Mouse (Mus musculus) forebrain, embryonic 15.5 days (tissue): ENCODE results near the gene Dctn3. TPM values are rescaled to one million over a fixed set of nuclear protein-coding genes. Genes with fewer than 3 reads are reported as not detected.
"Not testable (repeated sequence)": the region's sequence is repeated elsewhere in the genome, so short reads cannot be mapped to it uniquely, and the experiment has no call there.

Experiments
- ATAC-seq: fragments of 200-750 bp; cut with Nextera tagmentation; replicated peaks from 2 replicates; pipeline ENCODE4 v1.8.0; 2017; ENCODE audit warnings: mild to moderate bottlenecking, moderate TSS enrichment, moderate library complexity
- H3K27ac ChIP-seq: fragments of 300-500 bp; sonication (generic); replicated peaks from 2 replicates; pipeline ENCODE4 v1.5.1; 2015; ENCODE audit warnings: mild to moderate bottlenecking, inconsistent platforms
- H3K27me3 ChIP-seq: fragments of 300-500 bp; sonication (generic); 2 replicates; pipeline ENCODE4 v1.6.1; 2015; ENCODE audit warnings: inconsistent platforms
- H3K36me3 ChIP-seq: fragments of 300-500 bp; sonication (generic); 2 replicates; pipeline ENCODE4 v1.6.1; 2015; ENCODE audit warnings: mild to moderate bottlenecking, inconsistent platforms
- H3K4me1 ChIP-seq: fragments of 300-500 bp; sonication (generic); 2 replicates; pipeline ENCODE4 v1.6.1; 2015; ENCODE audit warnings: inconsistent platforms
- H3K4me2 ChIP-seq: fragments of 300-500 bp; sonication (generic); replicated peaks from 2 replicates; pipeline ENCODE4 v1.6.1; 2015; ENCODE audit warnings: mild to moderate bottlenecking, inconsistent platforms
- H3K4me3 ChIP-seq: fragments of 300-500 bp; sonication (generic); 2 replicates; pipeline ENCODE4 v1.5.1; 2015; ENCODE audit warnings: mild to moderate bottlenecking, inconsistent platforms
- H3K9ac ChIP-seq: fragments of 300-500 bp; sonication (generic); replicated peaks from 2 replicates; pipeline ENCODE4 v1.6.1; 2015; ENCODE audit warnings: mild to moderate bottlenecking, inconsistent platforms
- H3K9me3 ChIP-seq: fragments of 300-500 bp; sonication (generic); 2 replicates; pipeline ENCODE4 v1.6.1; 2016; ENCODE audit warnings: inconsistent platforms
- WGBS: fragments of 180-500 bp; shearing (Covaris S2); methylation state at CpG from one replicate; pipeline ENCODE4 v1.1.7; 2015; ENCODE audit warnings: mixed read lengths; 5-methylcytosine and 5-hydroxymethylcytosine counted together
- polyA plus RNA-seq: library from polyadenylated mRNA; unstranded; fragments of >200 nt; fragmentation: Nextera tagmentation; extraction: Ambion mirVana; gene quantifications from 2 replicates; pipeline ENCODE4 v1.2.1, GENCODE M21; 2015

The Dctn3 gene
- polyA plus RNA-seq, 1 experiment from 2014 or later = 304 TPM

GRCm38 (mm10) chr4:41693511-41693910 is 29.5 kb downstream of the Dctn3 start:
- not testable (repeated sequence) for H3K36me3 ChIP-seq, ATAC-seq, H3K9ac ChIP-seq, H3K9me3 ChIP-seq, H3K27ac ChIP-seq, H3K27me3 ChIP-seq, H3K4me1 ChIP-seq
- Histone ChIP-seq H3K4me3 (peak overlapping the region; percentile 6; the same call in 1 of the 2 replicates), H3K4me2 (peak overlapping the region; percentile 25; the same call in 1 of the 2 replicates)
- 5% methylated on average over 4 of the region's 4 CpGs for WGBS

- not testable (repeated sequence) for ATAC-seq, H3K9me3 ChIP-seq, H3K36me3 ChIP-seq, H3K9ac ChIP-seq, H3K27ac ChIP-seq, H3K4me3 ChIP-seq, H3K27me3 ChIP-seq, H3K4me2 ChIP-seq
- peaks cover 14% of the 10 kb centered on the region for H3K4me1 ChIP-seq
- no CpG with 5 or more reads among the region's 4 CpGs for WGBS
Measured at GRCm38 (mm10) chr4:41690014-41690413, 33.0 kb downstream of the Dctn3 start.

DNA sequence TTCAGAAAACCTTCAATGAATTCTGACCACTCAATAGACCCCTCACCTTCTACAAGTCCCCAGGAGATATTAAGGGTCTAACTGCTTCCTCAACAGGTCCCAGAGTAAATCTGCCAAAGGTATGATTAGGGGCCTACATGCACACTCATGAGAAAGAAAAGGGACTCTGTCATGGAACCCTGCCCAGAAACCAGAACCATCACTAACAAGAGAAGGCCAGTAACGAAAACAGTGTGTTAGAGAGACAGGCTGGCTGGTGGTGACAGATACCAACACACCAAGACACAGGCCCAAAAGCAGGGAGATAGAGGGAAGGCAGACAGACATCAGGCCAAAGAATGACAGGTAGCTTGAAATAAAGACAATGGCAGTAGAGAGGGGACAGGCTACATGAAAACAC is 34.4 kb downstream of the Dctn3 start:
- peaks cover 21% of the 10 kb centered on the region for H3K4me1 ChIP-seq
- H3K9ac ChIP-seq = 0 out of 2 replicates have a peak overlapping the region, but pooled peaks have one; percentile 15
- not testable (repeated sequence) for ATAC-seq, H3K4me2 ChIP-seq, H3K4me3 ChIP-seq, H3K36me3 ChIP-seq, H3K27me3 ChIP-seq, H3K9me3 ChIP-seq
- H3K27ac ChIP-seq = peak overlapping the region; percentile 54; the same call in 1 of the 2 replicates
- 25% methylated on average over 1 of the region's 1 CpGs for WGBS

- 0 out of 2 replicates have a peak, but pooled peaks have one; percentile 10 for ATAC-seq
- H3K27me3 ChIP-seq, H3K9ac ChIP-seq, H3K9me3 ChIP-seq, H3K36me3 ChIP-seq, H3K4me2 ChIP-seq, H3K4me3 ChIP-seq: not testable (repeated sequence)
- Histone ChIP-seq H3K27ac (peak overlapping the region; percentile 54), H3K4me1 (peaks cover 36% of the 10 kb centered on the region)
- WGBS = 9% methylated on average over 10 of the region's 10 CpGs
Measured at GRCm38 (mm10) chr4:41685882-41686492, 37.0 kb downstream of the Dctn3 start.

DNA sequence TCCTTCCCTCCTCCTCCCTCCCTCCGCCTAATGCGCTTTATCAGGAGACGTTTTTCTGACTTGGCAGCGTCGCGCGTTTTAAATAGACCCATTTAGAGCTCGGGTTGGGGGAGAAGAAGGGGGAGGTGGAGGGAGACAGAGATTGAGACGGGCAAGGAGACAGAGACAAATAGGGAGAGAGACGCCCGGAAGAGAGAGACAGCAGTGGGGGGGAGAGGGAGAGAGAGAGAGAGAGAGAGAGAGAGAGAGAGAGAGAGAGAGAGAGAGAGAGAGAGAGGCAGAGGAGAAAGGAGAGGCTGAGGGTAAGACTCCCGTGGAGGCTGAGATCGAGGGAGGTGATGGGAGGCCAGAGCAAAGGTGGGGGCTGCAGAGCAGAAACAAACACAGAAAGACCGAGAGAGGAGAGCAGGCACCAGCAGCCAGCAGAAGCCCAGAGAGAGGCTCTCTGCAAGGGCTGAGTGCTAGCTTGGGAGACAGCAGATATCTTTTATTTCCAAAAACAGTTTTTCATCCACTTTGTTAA is 38.0 kb downstream of the Dctn3 start:
- peak overlapping the region; percentile 35 for H3K4me2 ChIP-seq
- H3K4me1 ChIP-seq = peaks cover 45% of the 10 kb centered on the region
- not testable (repeated sequence) for H3K9me3 ChIP-seq, H3K9ac ChIP-seq, H3K36me3 ChIP-seq, H3K4me3 ChIP-seq, H3K27me3 ChIP-seq, ATAC-seq
- WGBS = 0% methylated on average over 14 of the region's 14 CpGs
- peak overlapping the region; percentile 82 for H3K27ac ChIP-seq

- H3K4me3 ChIP-seq = peak overlapping the region; percentile 15; the same call in 1 of the 2 replicates
- not testable (repeated sequence) for H3K9ac ChIP-seq, H3K27me3 ChIP-seq, H3K9me3 ChIP-seq, H3K36me3 ChIP-seq
- H3K4me2 ChIP-seq = peak overlapping the region; percentile 35
- H3K27ac ChIP-seq = peak overlapping the region; percentile 82
- peak; percentile 36 for ATAC-seq
- peaks cover 52% of the 10 kb centered on the region for H3K4me1 ChIP-seq
- WGBS = 3% methylated on average over 26 of the region's 27 CpGs
Measured at GRCm38 (mm10) chr4:41684131-41684930, 38.6 kb downstream of the Dctn3 start.

DNA sequence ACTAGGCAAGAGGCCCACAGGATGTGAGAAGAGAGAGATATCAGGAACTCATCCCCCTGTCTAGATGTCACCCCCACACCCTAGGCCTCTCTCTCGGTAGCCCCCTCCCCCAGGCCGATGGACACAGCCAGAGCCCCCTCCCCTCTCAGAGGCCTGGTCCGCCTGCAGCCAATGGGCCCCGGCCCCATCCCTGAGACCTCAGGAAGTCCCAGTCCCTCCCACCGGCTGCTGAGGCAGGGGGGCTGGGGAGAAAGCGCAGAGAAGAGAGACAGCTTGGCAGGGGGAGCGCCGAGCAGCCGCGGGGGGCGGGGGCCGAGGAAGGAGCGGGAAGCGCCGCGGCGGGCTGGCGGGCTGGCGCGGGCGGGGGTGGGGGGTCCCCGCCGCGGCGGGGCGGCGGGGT is 39.7 kb downstream of the Dctn3 start:
- H3K36me3 ChIP-seq, H3K9me3 ChIP-seq, H3K9ac ChIP-seq, H3K27me3 ChIP-seq: not testable (repeated sequence)
- Histone ChIP-seq H3K4me1 (peaks cover 57% of the 10 kb centered on the region), H3K4me2 (0 out of 2 replicates have a peak overlapping the region, but pooled peaks have one; percentile 31), H3K4me3 (peak overlapping the region; percentile 25; the same call in 1 of the 2 replicates), H3K27ac (peak overlapping the region; percentile 75; the same call in 1 of the 2 replicates)
- ATAC-seq = peak; percentile 26
- 6% methylated on average over 2 of the region's 27 CpGs for WGBS

GRCm38 (mm10) chr4:41682789-41683188 is 40.2 kb downstream of the Dctn3 start:
- Histone ChIP-seq H3K4me3 (no peak overlapping the region), H3K4me1 (peaks cover 62% of the 10 kb centered on the region), H3K36me3 (no peaks in the 10 kb centered on the region), H3K9me3 (no peaks in the 10 kb centered on the region), H3K27ac (peak overlapping the region; percentile 75), H3K4me2 (peak overlapping the region; percentile 5; the same call in 1 of the 2 replicates), H3K9ac (peak overlapping the region; percentile 24; the same call in 1 of the 2 replicates), H3K27me3 (no peaks in the 10 kb centered on the region)
- ATAC-seq = no peak
- 29% methylated on average over 6 of the region's 6 CpGs for WGBS

GRCm38 (mm10) chr4:41681947-41682346 is 41.0 kb downstream of the Dctn3 start:
- Histone ChIP-seq H3K9ac (no peak overlapping the region), H3K4me1 (peaks cover 68% of the 10 kb centered on the region), H3K4me3 (no peak overlapping the region), H3K36me3 (no peaks in the 10 kb centered on the region), H3K9me3 (no peaks in the 10 kb centered on the region), H3K27ac (peak overlapping the region; percentile 75), H3K4me2 (no peak overlapping the region), H3K27me3 (no peaks in the 10 kb centered on the region)
- WGBS = 50% methylated on average over 10 of the region's 10 CpGs
- ATAC-seq = peak; percentile 37

- no peak for ATAC-seq
- Histone ChIP-seq H3K9ac (no peak overlapping the region), H3K27me3 (no peaks in the 10 kb centered on the region), H3K4me1 (peaks cover 73% of the 10 kb centered on the region), H3K27ac (peak overlapping the region; percentile 46), H3K9me3 (no peaks in the 10 kb centered on the region), H3K36me3 (no peaks in the 10 kb centered on the region), H3K4me2 (no peak overlapping the region), H3K4me3 (no peak overlapping the region)
- 31% methylated on average over 4 of the region's 4 CpGs for WGBS
Measured at GRCm38 (mm10) chr4:41681176-41681575, 41.8 kb downstream of the Dctn3 start.

DNA sequence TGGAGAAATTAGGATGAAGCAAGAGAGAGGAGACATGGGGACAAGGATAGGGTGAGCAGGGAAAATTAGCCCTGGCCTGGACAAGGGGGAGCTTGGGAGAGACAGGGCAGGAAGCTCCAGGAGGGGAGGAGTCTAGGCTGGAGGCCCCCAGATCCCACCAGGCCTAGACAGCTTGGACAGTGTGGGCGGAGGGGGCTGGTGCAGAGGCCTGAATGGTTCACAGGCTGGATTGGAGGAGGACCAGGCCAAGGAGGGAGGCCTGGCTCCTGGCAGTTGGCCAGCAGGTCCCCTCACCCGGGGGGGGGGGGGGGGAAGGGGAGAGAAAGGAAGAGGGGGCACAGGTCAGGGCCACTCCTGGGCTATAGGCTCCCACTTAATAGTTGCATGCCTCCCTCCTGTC is 43.7 kb downstream of the Dctn3 start:
- H3K9me3 ChIP-seq = no peaks in the 10 kb centered on the region
- H3K27me3 ChIP-seq = no peaks in the 10 kb centered on the region
- H3K4me3 ChIP-seq = no peak overlapping the region
- ATAC-seq = no peak
- peaks cover 82% of the 10 kb centered on the region for H3K4me1 ChIP-seq
- WGBS = 17% methylated on average over 2 of the region's 2 CpGs
- no peak overlapping the region for H3K9ac ChIP-seq
- H3K36me3 ChIP-seq = no peaks in the 10 kb centered on the region
- H3K27ac ChIP-seq = 0 out of 2 replicates have a peak overlapping the region, but pooled peaks have one; percentile 8
- no peak overlapping the region for H3K4me2 ChIP-seq

DNA sequence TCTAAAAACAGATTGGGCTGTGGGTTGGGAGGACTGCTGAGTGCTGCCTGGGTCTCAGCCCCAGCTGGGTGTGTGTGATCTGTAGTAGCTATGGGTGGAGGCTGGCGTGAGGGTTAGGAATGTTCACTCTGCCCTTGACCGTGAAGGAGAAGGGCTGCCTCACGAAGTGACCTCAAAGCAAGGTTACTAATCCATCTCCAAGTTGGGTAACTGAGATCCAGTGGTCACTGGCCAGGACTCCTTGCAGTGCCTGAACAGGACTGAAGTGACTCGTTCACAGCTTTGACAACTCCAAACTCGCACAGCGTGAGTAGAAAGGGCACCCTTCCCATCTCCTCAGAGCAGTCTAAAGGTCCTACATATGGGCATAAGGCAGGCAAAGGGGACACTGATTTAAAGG is 44.1 kb downstream of the Dctn3 start:
- WGBS = 69% methylated on average over 6 of the region's 6 CpGs
- Histone ChIP-seq H3K4me2 (no peak overlapping the region), H3K9me3 (no peaks in the 10 kb centered on the region), H3K4me1 (peaks cover 79% of the 10 kb centered on the region), H3K27me3 (no peaks in the 10 kb centered on the region), H3K27ac (0 out of 2 replicates have a peak overlapping the region, but pooled peaks have one; percentile 8), H3K4me3 (no peak overlapping the region), H3K9ac (no peak overlapping the region), H3K36me3 (no peaks in the 10 kb centered on the region)
- no peak for ATAC-seq
